Mouse (Mus musculus) splenic B cell, adult 2 months (primary cell): ENCODE data around the gene Crlf3.
"Not testable (repeated sequence)": the region's sequence is repeated elsewhere in the genome, so short reads cannot be mapped to it uniquely, and the experiment has no call there.

ENCODE experiments used
- DNase-seq: peaks from one replicate; pipeline ENCODE4 v3.0.0-alpha.2; 2011; ENCODE audit warnings: low read depth, low spot score
- H3K27me3 ChIP-seq: 2 replicates; pipeline ENCODE4 v1.6.1; 2012; ENCODE audit warnings: mild to moderate bottlenecking, low read length, moderate library complexity, mixed read lengths; ENCODE audit not compliant: control insufficient read depth, poor library complexity, insufficient read depth, severe bottlenecking
- H3K36me3 ChIP-seq: 2 replicates; pipeline ENCODE4 v1.6.1; 2012; ENCODE audit warnings: mild to moderate bottlenecking, low read length, moderate library complexity, mixed read lengths; ENCODE audit not compliant: control insufficient read depth, poor library complexity, insufficient read depth, severe bottlenecking

Gene Crlf3

DNA sequence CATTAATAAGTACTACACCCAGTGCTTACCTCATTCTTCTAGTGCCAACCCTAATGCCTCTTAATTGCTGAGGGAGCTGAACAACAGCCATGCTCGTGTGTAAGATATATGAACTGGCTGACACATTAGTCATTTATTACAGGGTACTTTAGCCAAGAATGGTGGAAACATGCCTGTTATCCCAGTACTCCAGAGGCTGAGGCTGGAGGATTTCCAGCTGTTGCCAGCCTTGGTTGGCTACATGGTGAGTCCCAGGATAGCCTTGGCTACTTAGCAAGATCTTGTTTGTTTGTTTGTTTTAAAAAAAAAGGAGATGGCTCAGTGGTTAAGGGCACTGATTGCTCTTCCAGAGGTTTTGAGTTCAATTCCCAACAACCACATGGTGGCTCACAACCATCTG lies 2.0 kb downstream of the Crlf3 start:
- peaks cover 4% of the 10 kb centered on the region for H3K36me3 ChIP-seq
- no peaks in the 10 kb centered on the region for H3K27me3 ChIP-seq
- DNase-seq, result no peak

GRCm38 (mm10) chr11:80077784-80078545 lies 2.8 kb downstream of the Crlf3 start:
- DNase-seq, result no peak
- H3K27me3 ChIP-seq, result no peaks in the 10 kb centered on the region
- H3K36me3 ChIP-seq, result peaks cover 4% of the 10 kb centered on the region

DNA sequence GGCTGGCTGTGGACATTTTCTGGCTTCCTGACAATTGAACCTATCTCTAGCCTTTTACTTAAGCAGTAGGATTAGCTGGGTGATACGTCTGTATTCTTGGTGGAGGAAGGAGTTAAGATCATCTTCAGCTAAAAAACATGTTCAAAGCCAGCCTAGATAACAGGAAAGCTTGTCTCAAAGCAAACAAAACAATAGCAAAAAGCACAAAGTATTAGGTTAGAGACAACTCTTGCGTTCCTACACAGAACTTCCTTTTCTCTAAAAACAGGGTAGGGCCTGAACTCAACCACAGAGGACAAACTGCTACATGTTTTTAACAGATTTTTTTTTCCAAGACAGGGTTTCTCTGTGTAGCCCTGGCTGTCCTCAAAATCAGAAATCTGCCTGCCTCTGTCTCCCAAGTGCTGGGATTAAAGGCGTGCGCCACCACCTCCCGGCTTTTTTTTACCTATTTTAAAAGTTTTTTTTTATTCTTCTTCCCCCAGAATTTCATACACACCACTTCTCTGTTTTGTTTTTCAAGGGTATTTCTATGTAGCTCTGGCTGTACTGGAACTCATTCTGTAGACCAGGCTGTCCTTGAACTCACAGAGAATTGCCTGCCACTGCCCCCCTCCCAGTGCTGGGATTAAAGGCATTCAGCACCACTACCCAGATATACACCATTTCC lies 5.0 kb downstream of the Crlf3 start:
- Histone ChIP-seq H3K36me3 (peaks cover 4% of the 10 kb centered on the region), H3K27me3 (no peaks in the 10 kb centered on the region)
- peak; percentile 54 for DNase-seq

DNA sequence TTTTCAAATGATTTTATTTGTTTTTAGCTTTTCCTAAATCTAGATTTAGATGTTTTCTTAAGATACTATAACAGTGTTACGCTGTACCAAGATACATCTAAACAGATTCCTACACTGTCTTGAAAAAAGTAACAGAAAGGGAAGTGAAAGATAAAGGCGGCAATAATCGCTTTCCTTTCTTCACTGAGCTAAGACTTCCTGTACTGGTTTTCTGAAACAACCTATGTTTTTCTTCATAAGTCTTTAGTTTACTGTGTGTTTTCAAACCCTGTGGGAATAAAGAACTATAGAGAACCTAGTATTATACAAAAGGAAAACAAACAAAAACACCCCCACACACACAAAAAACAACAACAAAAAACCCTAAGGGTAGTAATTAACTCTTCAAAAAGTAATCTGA lies 8.4 kb downstream of the Crlf3 start:
- peak; percentile 71 for DNase-seq

DNA sequence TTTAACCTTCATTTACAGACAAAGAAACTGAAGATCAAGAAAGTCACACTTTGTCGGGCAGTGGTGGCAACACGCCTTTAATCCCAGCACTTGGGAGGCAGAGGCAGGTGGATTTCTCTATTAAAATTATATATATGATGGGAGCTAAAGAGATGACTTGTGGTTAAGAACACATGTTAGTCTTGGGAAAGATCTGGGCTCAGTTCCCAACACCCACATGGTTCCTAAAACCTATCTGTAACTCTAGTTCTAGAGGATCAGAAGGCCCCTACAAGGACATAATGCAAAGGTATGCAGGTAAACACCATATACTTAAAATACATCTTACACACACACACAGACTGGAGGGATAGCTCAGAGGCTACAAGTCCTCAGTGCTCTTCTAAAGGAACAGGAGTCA lies 9.8 kb downstream of the Crlf3 start:
- no peaks in the 10 kb centered on the region for H3K36me3 ChIP-seq
- no peaks in the 10 kb centered on the region for H3K27me3 ChIP-seq
- no peak for DNase-seq

More for the DNA sequence above, 8.4 kb downstream of the Crlf3 start:
- Histone ChIP-seq H3K27me3 (no peaks in the 10 kb centered on the region), H3K36me3 (peaks cover 4% of the 10 kb centered on the region)

DNA sequence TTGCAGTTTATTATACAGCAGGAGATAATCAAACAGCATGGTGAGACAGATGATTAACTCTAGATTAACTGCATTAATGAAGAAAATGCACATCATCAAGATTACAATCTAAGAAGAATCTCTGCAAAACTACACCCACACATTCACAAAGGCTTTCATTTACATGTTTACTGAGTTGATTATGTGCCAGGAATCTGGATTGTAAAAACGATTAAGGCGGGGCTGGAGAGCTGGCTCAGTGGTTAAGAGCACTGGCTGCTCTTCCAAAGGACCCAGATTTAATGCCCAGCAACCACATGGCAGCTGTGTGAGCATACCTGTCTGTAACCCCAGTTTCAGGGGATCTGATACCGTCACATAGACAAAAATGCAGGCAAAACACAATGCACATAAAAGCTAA lies 11.0 kb downstream of the Crlf3 start:
- Histone ChIP-seq H3K27me3 (no peaks in the 10 kb centered on the region), H3K36me3 (no peaks in the 10 kb centered on the region; the same call in 1 of the 2 replicates)
- no peak for DNase-seq

GRCm38 (mm10) chr11:80067558-80067957 lies 13.2 kb downstream of the Crlf3 start:
- Histone ChIP-seq H3K36me3 (peaks cover 4% of the 10 kb centered on the region), H3K27me3 (no peaks in the 10 kb centered on the region)
- peak; percentile 71 for DNase-seq

GRCm38 (mm10) chr11:80066373-80066772 lies 14.4 kb downstream of the Crlf3 start:
- H3K27me3 ChIP-seq, DNase-seq, H3K36me3 ChIP-seq: not testable (repeated sequence)

- H3K36me3 ChIP-seq, result peaks cover 32% of the 10 kb centered on the region
- no peak for DNase-seq
Measured at GRCm38 (mm10) chr11:80062159-80062558, 18.6 kb downstream of the Crlf3 start.

GRCm38 (mm10) chr11:80056141-80056540 lies 24.6 kb downstream of the Crlf3 start:
- no peak for DNase-seq
- Histone ChIP-seq H3K36me3 (peaks cover 46% of the 10 kb centered on the region), H3K27me3 (no peaks in the 10 kb centered on the region)

More at GRCm38 (mm10) chr11:80062159-80062558, 18.6 kb downstream of the Crlf3 start:
- no peaks in the 10 kb centered on the region for H3K27me3 ChIP-seq

DNA sequence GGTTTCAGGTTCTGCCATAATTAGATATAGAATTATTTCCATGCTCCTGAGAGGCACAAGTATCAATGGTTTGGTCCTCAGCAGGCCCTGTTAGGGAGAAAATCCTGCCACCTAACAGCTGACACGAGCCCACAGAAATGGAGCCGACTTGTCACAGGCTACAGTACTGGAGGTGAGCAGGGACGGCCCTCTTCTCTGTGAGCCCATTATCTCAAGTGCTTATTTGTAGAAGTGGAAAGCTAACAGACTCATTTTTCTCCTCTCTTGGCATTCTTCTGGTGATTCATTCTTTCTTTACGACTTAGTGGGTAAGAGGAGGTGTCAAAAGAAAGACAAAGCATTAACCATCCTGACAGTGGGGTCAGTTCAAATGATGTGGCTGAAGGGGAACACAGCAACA lies 26.1 kb downstream of the Crlf3 start:
- no peak for DNase-seq
- peaks cover 44% of the 10 kb centered on the region for H3K36me3 ChIP-seq
- H3K27me3 ChIP-seq, result no peaks in the 10 kb centered on the region

DNA sequence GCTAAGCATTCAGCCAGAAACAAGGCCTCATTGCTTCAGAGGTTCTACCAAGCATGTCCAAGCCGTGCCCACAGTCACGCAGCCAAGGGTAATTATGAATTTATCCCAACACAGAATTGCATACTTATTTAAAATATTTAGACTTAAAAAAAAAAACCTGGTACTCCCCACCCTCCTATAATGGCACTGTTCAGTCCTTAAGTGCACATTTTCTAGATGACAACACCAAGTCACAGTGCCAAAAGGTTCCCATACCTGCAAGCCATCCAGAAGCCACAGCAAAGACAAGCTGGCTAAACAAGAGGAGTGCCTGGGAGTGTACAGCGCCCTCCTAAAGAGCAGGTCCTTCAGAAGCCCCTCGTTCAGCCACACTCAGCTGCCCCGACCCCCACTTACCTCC lies 27.6 kb downstream of the Crlf3 start:
- no peak for DNase-seq
- Histone ChIP-seq H3K36me3 (peaks cover 37% of the 10 kb centered on the region), H3K27me3 (no peaks in the 10 kb centered on the region)

DNA sequence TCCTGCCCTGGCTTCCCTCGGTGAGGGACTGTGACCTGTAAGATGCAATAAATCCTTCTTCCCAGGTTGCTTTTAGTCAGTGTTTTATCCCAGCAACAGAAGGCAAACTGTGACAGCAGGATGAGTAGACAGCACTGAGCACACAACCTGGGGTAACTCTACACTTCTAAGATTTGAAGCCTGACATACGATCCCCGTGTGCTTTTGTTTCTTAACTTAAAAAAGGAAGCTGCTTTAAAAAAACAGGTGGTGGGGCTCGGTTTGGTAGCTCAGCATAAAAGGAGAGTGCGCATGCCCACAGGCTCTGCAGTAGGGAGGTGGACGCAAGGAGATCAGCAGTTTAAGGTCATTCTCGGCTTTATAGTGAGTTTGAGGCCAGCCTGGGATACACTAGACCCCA lies 28.3 kb downstream of the Crlf3 start:
- Histone ChIP-seq H3K27me3 (no peaks in the 10 kb centered on the region), H3K36me3 (peaks cover 34% of the 10 kb centered on the region)
- DNase-seq, result no peak

DNA sequence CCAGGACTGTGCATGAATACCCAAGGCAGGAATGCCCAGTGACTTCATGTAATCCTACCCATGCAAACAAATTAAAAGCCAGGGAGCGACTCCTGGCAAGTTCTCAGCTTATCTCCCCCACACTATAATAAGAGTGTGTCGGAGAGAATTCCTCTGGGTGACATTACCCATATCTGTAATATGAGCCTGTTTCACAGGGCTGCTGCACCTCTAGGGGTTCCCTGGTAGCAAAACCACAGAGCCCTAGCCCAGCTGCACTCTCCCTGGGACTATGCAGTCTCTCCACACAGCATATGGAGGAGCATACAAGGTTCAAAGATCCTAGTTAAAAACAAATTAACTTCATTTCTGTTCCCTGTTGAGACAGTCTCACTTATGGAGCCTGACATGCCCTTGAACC lies 30.7 kb downstream of the Crlf3 start:
- Histone ChIP-seq H3K36me3 (peaks cover 24% of the 10 kb centered on the region), H3K27me3 (no peaks in the 10 kb centered on the region)
- DNase-seq, result no peak

GRCm38 (mm10) chr11:80046856-80047255 lies 33.9 kb downstream of the Crlf3 start:
- H3K36me3 ChIP-seq, result peaks cover 12% of the 10 kb centered on the region
- DNase-seq, result no peak
- H3K27me3 ChIP-seq, result no peaks in the 10 kb centered on the region
